ENCODE assay signal across 13 mouse cellular contexts in genomic region chr4:129754742-129755141, GRCm38 (mm10). TPM values are rescaled to one million over a fixed set of nuclear protein-coding genes. Genes with fewer than 3 reads are reported as not detected.
DNase-seq lines count a peak whose midpoint lies in the region; ATAC-seq lines count a peak whose summit lies in the region.
"Had no signal": no experiment of that assay in that cellular context is flagged by ENCODE, and none has a peak within 500 bp of the region (broad histone marks: within the 10 kb centered on the region; RNA-seq: fewer than 3 reads in every experiment).

No protein-coding gene starts in this region.

- no peaks in the 10 kb centered on the region for H3K4me1 ChIP-seq in neural tube, embryonic 12.5 days
- no peaks in the 10 kb centered on the region for H3K4me1 ChIP-seq in neural tube, embryonic 15.5 days

- DNase-seq in ZHBTc4 (ENCODE audit: low read depth, low spot score), result peak; percentile 77
- DNase-seq in naive thymus-derived CD4-positive, alpha-beta T cell, adult 2 months (ENCODE audit: low read depth), result peak; percentile 89
- DNase-seq in thymus, postnatal 4 days, result peak; percentile 64
- DNase-seq in gastrocnemius, postnatal 10 days, result no peak
- DNase-seq in gastrocnemius, adult 18-20 months (ENCODE audit: low spot score), result no peak
- DNase-seq: cerebellum, adult 2 months; gastrocnemius, postnatal 36 days; kidney, postnatal 14 days; retina, postnatal 1 day had no signal

- no peaks in the 10 kb centered on the region for H3K36me3 ChIP-seq in neural tube, embryonic 12.5 days
- H3K36me3 ChIP-seq in neural tube, embryonic 15.5 days, result no peaks in the 10 kb centered on the region
- H3K36me3 ChIP-seq: lung, embryonic 15.5 days had no signal

- H3K27ac ChIP-seq in neural tube, embryonic 12.5 days, result no peak overlapping the region
- no peak overlapping the region for H3K27ac ChIP-seq in neural tube, embryonic 15.5 days (replicated peaks)
- H3K27ac ChIP-seq: lung, embryonic 15.5 days had no signal

- H3K9me3 ChIP-seq in neural tube, embryonic 12.5 days, result no peaks in the 10 kb centered on the region
- H3K9me3 ChIP-seq in neural tube, embryonic 15.5 days (replicated peaks), result no peaks in the 10 kb centered on the region
- H3K9me3 ChIP-seq: lung, embryonic 15.5 days had no signal

- H3K4me3 ChIP-seq in neural tube, embryonic 12.5 days, result no peak overlapping the region
- H3K4me3 ChIP-seq in neural tube, embryonic 15.5 days (replicated peaks), result no peak overlapping the region
- H3K4me3 ChIP-seq: lung, embryonic 15.5 days; myocyte had no signal

- ATAC-seq in neural tube, embryonic 12.5 days (ENCODE audit: low FRiP score, low read depth), result no peak
- ATAC-seq in neural tube, embryonic 15.5 days (ENCODE audit: low FRiP score), result no peak

- no peaks in the 10 kb centered on the region for H3K27me3 ChIP-seq in neural tube, embryonic 12.5 days (replicated peaks)
- H3K27me3 ChIP-seq in neural tube, embryonic 15.5 days (replicated peaks), result no peaks in the 10 kb centered on the region
- H3K27me3 ChIP-seq: lung, embryonic 15.5 days had no signal

- H3K4me2 ChIP-seq in neural tube, embryonic 12.5 days (replicated peaks), result no peak overlapping the region
- H3K4me2 ChIP-seq in neural tube, embryonic 15.5 days, result no peak overlapping the region
- H3K4me2 ChIP-seq: lung, embryonic 15.5 days had no signal

- H3K9ac ChIP-seq in neural tube, embryonic 12.5 days, result 0 out of 2 replicates have a peak overlapping the region, but pooled peaks have one; percentile 6
- H3K9ac ChIP-seq in neural tube, embryonic 15.5 days (replicated peaks), result no peak overlapping the region
- H3K9ac ChIP-seq: lung, embryonic 15.5 days had no signal

- 70% methylated on average over 3 of the region's 3 CpGs for WGBS in neural tube, embryonic 12.5 days
- 73% methylated on average over 3 of the region's 3 CpGs for WGBS in neural tube, embryonic 15.5 days

RNA-seq across cellular contexts. Expression of gene Khdrbs1, which starts 12.6 kb away (rescaled TPM):
- 211 and 212 TPM in 2 replicates for polyA plus RNA-seq in neural tube, embryonic 12.5 days (2016; fragmentation: Nextera tagmentation; extraction: Ambion mirVana)
- polyA plus RNA-seq in neural tube, embryonic 15.5 days (2015; fragmentation: Nextera tagmentation; extraction: Ambion mirVana), result 105 and 106 TPM in 2 replicates
- total RNA-seq in gastrocnemius, postnatal 10 days (2021), result 10 to 100 TPM; 47.0 to 58.8 TPM
- total RNA-seq in gastrocnemius, adult 18-20 months (2021), result 10 to 100 TPM; 22.7 to 24.3 TPM

RNA-seq across cellular contexts. Expression of gene Ptp4a2, which starts 56.3 kb away (rescaled TPM):
- 336 and 342 TPM in 2 replicates for polyA plus RNA-seq in neural tube, embryonic 12.5 days (2016; fragmentation: Nextera tagmentation; extraction: Ambion mirVana)
- polyA plus RNA-seq in neural tube, embryonic 15.5 days (2015; fragmentation: Nextera tagmentation; extraction: Ambion mirVana), result 217 and 247 TPM in 2 replicates
- 100 to 1,000 TPM; 572 to 625 TPM for total RNA-seq in gastrocnemius, postnatal 10 days (2021)
- total RNA-seq in gastrocnemius, adult 18-20 months (2021), result 100 to 1,000 TPM; 600 to 670 TPM

RNA-seq across cellular contexts. Expression of gene Tmem39b, which starts 58.1 kb away (rescaled TPM):
- 16.0 and 16.8 TPM in 2 replicates for polyA plus RNA-seq in neural tube, embryonic 12.5 days (2016; fragmentation: Nextera tagmentation; extraction: Ambion mirVana)
- 13.9 and 15.4 TPM in 2 replicates for polyA plus RNA-seq in neural tube, embryonic 15.5 days (2015; fragmentation: Nextera tagmentation; extraction: Ambion mirVana)
- 1 to 10 TPM; 3.7 to 6.7 TPM for total RNA-seq in gastrocnemius, postnatal 10 days (2021)
- 1 to 10 TPM; 3.0 to 3.9 TPM for total RNA-seq in gastrocnemius, adult 18-20 months (2021)

Comparison
In these comparisons a context has a peak if more than half of its experiments do, and no peak if none do; other contexts are left out.
1. DNase-seq: peak in ZHBTc4 (single experiment), naive thymus-derived CD4-positive, alpha-beta T cell, adult 2 months (single experiment) and thymus, postnatal 4 days (single experiment); none in gastrocnemius, postnatal 10 days (single experiment) and gastrocnemius, adult 18-20 months (single experiment).